Mouse (Mus musculus): ENCODE measurements around the gene Fggy. TPM values are rescaled to one million over a fixed set of nuclear protein-coding genes. Genes with fewer than 3 reads are reported as not detected.

The Fggy gene
- total RNA-seq, 2 experiments from 2014 or later, result 8.8 to 11.0 TPM

- peak overlapping the region; percentile 93 for H3K27ac ChIP-seq
- peak overlapping the region; percentile 77 for H3K4me3 ChIP-seq
- no peak for DNase-seq
- TF ChIP-seq CTCF (IDR thresholded peaks at IDR 0.05), result no peak
- intact Hi-C loops (cut with DNase I), result loop anchor here (2.0 to 10.0 kb wide), 3 partner anchors 308 to 504 kb away; partner anchors contain the start of gene Jun
Measured at GRCm38 (mm10) chr4:95556663-95557332, 509 bp upstream of the Fggy start.

- intact Hi-C loops (cut with DNase I), result loop anchor here (5.0 to 10.0 kb wide), 2 partner anchors 306 to 396 kb away; no protein-coding TSS in a partner anchor
- peak overlapping the region; percentile 77 for H3K4me3 ChIP-seq
Measured at GRCm38 (mm10) chr4:95558271-95558888, 1.1 kb downstream of the Fggy start.

GRCm38 (mm10) chr4:95571621-95572020, 14.3 kb downstream of the Fggy start:
- no peak overlapping the region for H3K27ac ChIP-seq
- intact Hi-C loops (cut with DNase I), result no loop called here

More at GRCm38 (mm10) chr4:95558271-95558888, 1.1 kb downstream of the Fggy start:
- TF ChIP-seq CTCF (IDR thresholded peaks at IDR 0.05), result no peak
- DNase-seq, result peak; percentile 27
- H3K27ac ChIP-seq, result peak overlapping the region; percentile 93

GRCm38 (mm10) chr4:95573704-95574103, 16.4 kb downstream of the Fggy start:
- DNase-seq, result no peak
- H3K4me3 ChIP-seq, result no peak overlapping the region
- intact Hi-C loops (cut with DNase I), result no loop called here
- H3K27ac ChIP-seq, result no peak overlapping the region
- TF ChIP-seq CTCF (IDR thresholded peaks at IDR 0.05), result no peak

More at GRCm38 (mm10) chr4:95571621-95572020, 14.3 kb downstream of the Fggy start:
- TF ChIP-seq CTCF (IDR thresholded peaks at IDR 0.05), result no peak
- DNase-seq, result no peak
- H3K4me3 ChIP-seq, result no peak overlapping the region

GRCm38 (mm10) chr4:95575411-95575911, 18.2 kb downstream of the Fggy start:
- intact Hi-C loops (cut with DNase I), result no loop called here

GRCm38 (mm10) chr4:95579183-95579582, 21.9 kb downstream of the Fggy start:
- H3K4me3 ChIP-seq, result no peak overlapping the region
- no peak for DNase-seq
- no peak for TF ChIP-seq CTCF (IDR thresholded peaks at IDR 0.05)
- intact Hi-C loops (cut with DNase I), result no loop called here
- H3K27ac ChIP-seq, result no peak overlapping the region

More at GRCm38 (mm10) chr4:95575411-95575911, 18.2 kb downstream of the Fggy start:
- H3K27ac ChIP-seq, result no peak overlapping the region
- DNase-seq, result no peak
- no peak overlapping the region for H3K4me3 ChIP-seq
- TF ChIP-seq CTCF (IDR thresholded peaks at IDR 0.05), result no peak

- TF ChIP-seq CTCF (IDR thresholded peaks at IDR 0.05), result no peak
- DNase-seq, result no peak
- intact Hi-C loops (cut with DNase I), result no loop called here
- H3K4me3 ChIP-seq, result no peak overlapping the region
- no peak overlapping the region for H3K27ac ChIP-seq
Measured at GRCm38 (mm10) chr4:95584107-95584762, 26.9 kb downstream of the Fggy start.

- H3K27ac ChIP-seq, result no peak overlapping the region
- DNase-seq, result no peak
- no peak overlapping the region for H3K4me3 ChIP-seq
- intact Hi-C loops (cut with DNase I), result no loop called here
- TF ChIP-seq CTCF (IDR thresholded peaks at IDR 0.05), result no peak
Measured at GRCm38 (mm10) chr4:95586274-95587001, 29.1 kb downstream of the Fggy start.

GRCm38 (mm10) chr4:95588722-95589283, 31.5 kb downstream of the Fggy start:
- Histone ChIP-seq H3K4me3 (no peak overlapping the region), H3K27ac (no peak overlapping the region)
- intact Hi-C loops (cut with DNase I), result no loop called here
- no peak for TF ChIP-seq CTCF (IDR thresholded peaks at IDR 0.05)
- DNase-seq, result no peak

GRCm38 (mm10) chr4:95590878-95591277, 33.6 kb downstream of the Fggy start:
- intact Hi-C loops (cut with DNase I), result no loop called here
- H3K4me3 ChIP-seq, result no peak overlapping the region
- H3K27ac ChIP-seq, result no peak overlapping the region
- no peak for TF ChIP-seq CTCF (IDR thresholded peaks at IDR 0.05)
- no peak for DNase-seq

- no peak for TF ChIP-seq CTCF (IDR thresholded peaks at IDR 0.05)
- no peak for DNase-seq
- Histone ChIP-seq H3K4me3 (no peak overlapping the region), H3K27ac (no peak overlapping the region)
- intact Hi-C loops (cut with DNase I), result no loop called here
Measured at GRCm38 (mm10) chr4:95597208-95597607, 39.9 kb downstream of the Fggy start.

- no peak overlapping the region for H3K4me3 ChIP-seq
- TF ChIP-seq CTCF (IDR thresholded peaks at IDR 0.05), result no peak
- intact Hi-C loops (cut with DNase I), result no loop called here
- H3K27ac ChIP-seq, result no peak overlapping the region
- DNase-seq, result no peak
Measured at GRCm38 (mm10) chr4:95601776-95602175, 44.5 kb downstream of the Fggy start.
